Mouse (Mus musculus): Measurements from ENCODE around the gene Cxcl13.
"Not testable (repeated sequence)": the region's sequence is repeated elsewhere in the genome, so short reads cannot be mapped to it uniquely, and the experiment has no call there.

Gene Cxcl13

GRCm38 (mm10) chr5:95956651-95957050, at the start of gene Cxcl13:
Cxcl13 (plus strand) TSS chr5:95956951.
- DNase-seq (ENCODE audit: low spot score in 2 of 2): no peak

- DNase-seq (ENCODE audit: low spot score in 2 of 2): peak in 1 of 2 experiments; percentile 9
These were observed 45.7 kb upstream of the Cxcl13 start for GRCm38 (mm10) chr5:95911006-95911405.

GRCm38 (mm10) chr5:95918491-95918890, 38.3 kb upstream of the Cxcl13 start:
- no peak for DNase-seq (ENCODE audit: low spot score in 2 of 2)

GRCm38 (mm10) chr5:95924023-95924422, 32.7 kb upstream of the Cxcl13 start:
- no peak for DNase-seq (ENCODE audit: low spot score in 2 of 2)

- DNase-seq (ENCODE audit: low spot score in 2 of 2): no peak
These were observed 31.4 kb upstream of the Cxcl13 start for GRCm38 (mm10) chr5:95925204-95925930.

- DNase-seq (ENCODE audit: low spot score in 2 of 2): no peak
These were observed 30.9 kb upstream of the Cxcl13 start for GRCm38 (mm10) chr5:95925931-95926263.

- no peak for DNase-seq (ENCODE audit: low spot score in 2 of 2)
These were observed 21.7 kb upstream of the Cxcl13 start for GRCm38 (mm10) chr5:95935035-95935434.

- DNase-seq (ENCODE audit: low spot score in 2 of 2): no peak
These were observed 20.7 kb upstream of the Cxcl13 start for GRCm38 (mm10) chr5:95936068-95936467.

GRCm38 (mm10) chr5:95937129-95937528, 19.6 kb upstream of the Cxcl13 start:
- peak in 1 of 2 experiments; percentile 32 for DNase-seq (ENCODE audit: low spot score in 2 of 2)

GRCm38 (mm10) chr5:95938044-95938625, 18.6 kb upstream of the Cxcl13 start:
- no peak for DNase-seq (ENCODE audit: low spot score in 2 of 2)

GRCm38 (mm10) chr5:95940682-95941221, 16.0 kb upstream of the Cxcl13 start:
- DNase-seq (ENCODE audit: low spot score in 2 of 2): no peak

- DNase-seq (ENCODE audit: low spot score in 2 of 2): no peak
These were observed 15.2 kb upstream of the Cxcl13 start for GRCm38 (mm10) chr5:95941562-95941961.

GRCm38 (mm10) chr5:95945120-95945519, 11.6 kb upstream of the Cxcl13 start:
- DNase-seq (ENCODE audit: low spot score in 2 of 2): no peak

GRCm38 (mm10) chr5:95946344-95946743, 10.4 kb upstream of the Cxcl13 start:
- DNase-seq (ENCODE audit: low spot score in 2 of 2): no peak

- no peak for DNase-seq (ENCODE audit: low spot score in 2 of 2)
These were observed 8.1 kb upstream of the Cxcl13 start for GRCm38 (mm10) chr5:95948641-95949040.

- peak; percentile 16 to 27 for DNase-seq (ENCODE audit: low spot score in 2 of 2)
These were observed 6.6 kb upstream of the Cxcl13 start for GRCm38 (mm10) chr5:95949946-95950701.

GRCm38 (mm10) chr5:95964940-95965339, 8.2 kb downstream of the Cxcl13 start:
- DNase-seq (ENCODE audit: low spot score in 2 of 2): no peak

GRCm38 (mm10) chr5:95966621-95967020, 9.9 kb downstream of the Cxcl13 start:
- DNase-seq (ENCODE audit: low spot score in 2 of 2): no peak

GRCm38 (mm10) chr5:95970845-95971244, 14.1 kb downstream of the Cxcl13 start:
- peak in 1 of 2 experiments; percentile 7 for DNase-seq (ENCODE audit: low spot score in 2 of 2)

GRCm38 (mm10) chr5:95972208-95972607, 15.5 kb downstream of the Cxcl13 start:
- no peak for DNase-seq (ENCODE audit: low spot score in 2 of 2)

GRCm38 (mm10) chr5:95973806-95974205, 17.1 kb downstream of the Cxcl13 start:
- not testable (repeated sequence) for DNase-seq (ENCODE audit: low spot score in 2 of 2)

- no peak for DNase-seq (ENCODE audit: low spot score in 2 of 2)
These were observed 19.5 kb downstream of the Cxcl13 start for GRCm38 (mm10) chr5:95976299-95976698.

All from right cerebral cortex, postnatal 36 days (tissue).